Mouse (Mus musculus): ENCODE measurements around the gene Olfr1288.

Gene Olfr1288

GRCm38 (mm10) chr2:111473801-111474200, at the start of gene Olfr1288:
Gene Olfr1288 (plus strand): TSS chr2:111474101.
- no peak for DNase-seq (ENCODE audit: low read depth, low spot score)

- no peak for DNase-seq (ENCODE audit: low read depth, low spot score)
Observed at GRCm38 (mm10) chr2:111448842-111449241, 25.1 kb upstream of the Olfr1288 start, which contains the start of gene Olfr1287. Gene Olfr1287 (plus strand): TSS chr2:111449142.

- no peak for DNase-seq (ENCODE audit: low read depth, low spot score)
Observed at GRCm38 (mm10) chr2:111480519-111480918, 6.6 kb downstream of the Olfr1288 start, which contains the start of gene Olfr1289. Gene Olfr1289 (plus strand): TSS chr2:111480819.

GRCm38 (mm10) chr2:111493729-111494128, 19.8 kb downstream of the Olfr1288 start, which contains the start of gene Olfr1290:
Gene Olfr1290 (minus strand): TSS chr2:111493829.
- DNase-seq (ENCODE audit: low read depth, low spot score): no peak

GRCm38 (mm10) chr2:111496880-111497279, 23.0 kb downstream of the Olfr1288 start, which contains the start of gene Olfr1291-ps1:
Gene Olfr1291-ps1 (plus strand): TSS chr2:111497180.
- no peak for DNase-seq (ENCODE audit: low read depth, low spot score)

- DNase-seq (ENCODE audit: low read depth, low spot score): no peak
Observed at GRCm38 (mm10) chr2:111517451-111517850, 43.5 kb downstream of the Olfr1288 start.

GRCm38 (mm10) chr2:111524903-111525302, 51.0 kb downstream of the Olfr1288 start, which contains the start of gene Olfr1293-ps:
Gene Olfr1293-ps (plus strand): TSS chr2:111525203.
- no peak for DNase-seq (ENCODE audit: low read depth, low spot score)
